Mouse (Mus musculus): ENCODE results near the gene Nsd1. TPM values are rescaled to one million over a fixed set of nuclear protein-coding genes. Genes with fewer than 3 reads are reported as not detected.

Gene Nsd1
- polyA plus RNA-seq, 1 experiment from 2014 or later = 46.3 TPM

DNA sequence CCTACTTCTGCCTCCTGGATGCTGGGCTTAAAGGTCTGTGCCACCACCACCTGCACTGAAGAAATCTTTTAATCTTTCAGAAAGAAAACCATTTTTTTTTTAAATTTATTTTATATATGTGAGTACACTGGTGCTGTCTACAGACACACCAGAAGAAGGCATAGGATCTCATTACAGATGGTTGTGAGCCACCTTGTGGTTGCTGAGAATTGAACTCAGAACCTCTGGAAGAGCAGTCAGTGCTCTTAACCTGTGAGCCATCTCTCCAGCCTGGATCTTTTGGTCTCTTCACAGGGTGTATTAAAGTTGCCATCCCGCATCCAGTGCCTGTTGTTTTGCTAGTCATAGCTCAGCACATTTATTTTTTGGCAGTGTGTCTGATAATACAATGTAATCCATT is 21.1 kb downstream of the Nsd1 start:
- 100% methylated on average over 1 of the region's 1 CpGs for WGBS
- no peaks in the 10 kb centered on the region for H3K27me3 ChIP-seq (replicated peaks; ENCODE audit: control insufficient read depth, insufficient read depth, low read length)
- no peak overlapping the region for H3K9ac ChIP-seq (ENCODE audit: low read depth, low read length)
- no peaks in the 10 kb centered on the region for H3K4me1 ChIP-seq (ENCODE audit: control insufficient read depth, insufficient read depth, low read depth, low read length)
- no peaks in the 10 kb centered on the region for H3K9me3 ChIP-seq (ENCODE audit: control insufficient read depth, low read length)
- no peak overlapping the region for H3K27ac ChIP-seq (ENCODE audit: low read depth, low read length)
- H3K4me2 ChIP-seq (ENCODE audit: low read length) = no peak overlapping the region
- peaks cover 9% of the 10 kb centered on the region for H3K36me3 ChIP-seq (ENCODE audit: control insufficient read depth, insufficient read depth, low read length)
- no peak for ATAC-seq
- H3K4me3 ChIP-seq (ENCODE audit: low read length) = no peak overlapping the region

DNA sequence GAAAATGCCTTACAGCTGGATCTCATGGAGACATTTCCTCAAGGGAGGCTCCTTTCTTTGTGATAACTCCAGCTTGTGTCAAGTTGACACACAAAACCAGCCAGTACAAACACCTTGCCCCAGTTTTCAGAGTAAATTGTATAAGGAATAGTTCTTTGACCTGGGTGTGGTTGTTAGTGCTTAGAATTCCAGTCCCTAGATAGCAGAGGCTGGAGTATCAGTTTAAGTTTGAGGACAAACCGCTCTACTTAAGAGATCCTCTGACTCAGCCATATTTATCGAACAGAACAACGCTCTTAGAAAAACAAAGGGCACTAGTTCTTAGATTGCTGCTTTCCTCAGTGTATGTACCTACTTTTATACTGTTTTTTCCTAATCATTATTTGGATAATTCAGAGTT is 33.6 kb downstream of the Nsd1 start:
- Histone ChIP-seq H3K4me3 (ENCODE audit: low read length) (no peak overlapping the region), H3K36me3 (ENCODE audit: control insufficient read depth, insufficient read depth, low read length) (peaks cover 51% of the 10 kb centered on the region), H3K4me2 (ENCODE audit: low read length) (no peak overlapping the region), H3K9ac (ENCODE audit: low read depth, low read length) (no peak overlapping the region), H3K27ac (ENCODE audit: low read depth, low read length) (no peak overlapping the region), H3K9me3 (ENCODE audit: control insufficient read depth, low read length) (no peaks in the 10 kb centered on the region), H3K4me1 (ENCODE audit: control insufficient read depth, insufficient read depth, low read depth, low read length) (no peaks in the 10 kb centered on the region), H3K27me3 (replicated peaks; ENCODE audit: control insufficient read depth, insufficient read depth, low read length) (no peaks in the 10 kb centered on the region)
- no peak for ATAC-seq
- WGBS = 91% methylated on average over 3 of the region's 3 CpGs

DNA sequence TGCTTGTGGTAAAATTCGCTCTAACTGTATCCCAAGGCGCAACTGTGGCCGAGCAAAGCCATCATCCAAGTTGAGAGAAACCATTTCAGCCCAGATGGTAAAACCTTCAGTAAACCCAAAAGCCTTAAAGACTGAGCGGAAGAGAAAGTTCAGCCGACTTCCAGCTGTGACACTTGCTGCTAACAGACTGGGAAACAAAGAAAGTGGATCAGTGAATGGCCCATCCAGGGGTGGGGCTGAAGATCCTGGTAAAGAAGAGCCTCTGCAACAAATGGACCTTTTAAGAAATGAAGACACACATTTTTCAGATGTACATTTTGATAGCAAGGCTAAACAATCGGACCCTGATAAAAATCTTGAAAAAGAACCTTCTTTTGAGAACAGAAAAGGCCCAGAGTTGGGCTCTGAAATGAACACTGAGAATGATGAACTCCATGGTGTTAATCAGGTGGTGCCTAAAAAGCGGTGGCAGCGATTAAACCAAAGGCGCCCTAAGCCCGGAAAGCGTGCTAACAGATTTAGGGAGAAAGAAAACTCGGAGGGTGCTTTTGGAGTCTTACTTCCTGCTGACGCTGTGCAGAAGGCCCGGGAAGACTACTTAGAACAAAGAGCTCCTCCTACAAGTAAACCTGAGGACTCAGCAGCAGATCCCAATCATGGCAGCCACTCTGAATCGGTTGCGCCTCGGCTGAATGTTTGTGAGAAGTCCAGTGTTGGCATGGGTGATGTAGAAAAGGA is 37.9 kb downstream of the Nsd1 start:
- H3K4me1 ChIP-seq (ENCODE audit: control insufficient read depth, insufficient read depth, low read depth, low read length) = 0 out of 2 replicates have a peak, but pooled peaks cover 3% of the 10 kb centered on the region
- no peaks in the 10 kb centered on the region for H3K9me3 ChIP-seq (ENCODE audit: control insufficient read depth, low read length)
- peaks cover 29% of the 10 kb centered on the region for H3K36me3 ChIP-seq (ENCODE audit: control insufficient read depth, insufficient read depth, low read length)
- no peak overlapping the region for H3K4me3 ChIP-seq (ENCODE audit: low read length)
- no peak overlapping the region for H3K4me2 ChIP-seq (ENCODE audit: low read length)
- no peaks in the 10 kb centered on the region for H3K27me3 ChIP-seq (replicated peaks; ENCODE audit: control insufficient read depth, insufficient read depth, low read length)
- 85% methylated on average over 17 of the region's 17 CpGs for WGBS
- H3K9ac ChIP-seq (ENCODE audit: low read depth, low read length) = no peak overlapping the region
- ATAC-seq = no peak
- H3K27ac ChIP-seq (ENCODE audit: low read depth, low read length) = no peak overlapping the region

DNA sequence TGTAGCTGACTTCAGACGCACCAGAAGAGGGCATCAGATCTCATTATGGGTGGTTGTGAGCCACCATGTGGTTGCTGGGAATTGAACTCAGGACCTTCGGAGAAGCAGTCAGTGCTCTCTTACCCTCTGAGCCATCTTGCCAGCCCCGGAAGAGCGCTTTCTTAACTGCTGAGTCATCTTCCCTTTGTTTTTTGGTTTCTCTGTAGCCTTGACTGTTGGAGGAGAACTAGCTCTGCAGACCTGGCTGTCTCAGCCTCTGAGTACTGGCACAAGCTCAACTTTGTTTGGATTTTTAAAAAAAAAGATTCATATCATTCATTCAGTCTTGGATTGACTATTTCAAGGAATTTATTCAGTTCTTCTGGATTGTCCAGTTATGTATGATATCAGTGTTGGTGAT is 39.7 kb downstream of the Nsd1 start:
- H3K4me2 ChIP-seq (ENCODE audit: low read length) = no peak overlapping the region
- 86% methylated on average over 4 of the region's 4 CpGs for WGBS
- H3K27ac ChIP-seq (ENCODE audit: low read depth, low read length) = no peak overlapping the region
- no peak for ATAC-seq
- no peaks in the 10 kb centered on the region for H3K9me3 ChIP-seq (ENCODE audit: control insufficient read depth, low read length)
- no peaks in the 10 kb centered on the region for H3K27me3 ChIP-seq (replicated peaks; ENCODE audit: control insufficient read depth, insufficient read depth, low read length)
- 0 out of 2 replicates have a peak, but pooled peaks cover 3% of the 10 kb centered on the region for H3K4me1 ChIP-seq (ENCODE audit: control insufficient read depth, insufficient read depth, low read depth, low read length)
- H3K4me3 ChIP-seq (ENCODE audit: low read length) = no peak overlapping the region
- H3K9ac ChIP-seq (ENCODE audit: low read depth, low read length) = no peak overlapping the region
- H3K36me3 ChIP-seq (ENCODE audit: control insufficient read depth, insufficient read depth, low read length) = peaks cover 26% of the 10 kb centered on the region

DNA sequence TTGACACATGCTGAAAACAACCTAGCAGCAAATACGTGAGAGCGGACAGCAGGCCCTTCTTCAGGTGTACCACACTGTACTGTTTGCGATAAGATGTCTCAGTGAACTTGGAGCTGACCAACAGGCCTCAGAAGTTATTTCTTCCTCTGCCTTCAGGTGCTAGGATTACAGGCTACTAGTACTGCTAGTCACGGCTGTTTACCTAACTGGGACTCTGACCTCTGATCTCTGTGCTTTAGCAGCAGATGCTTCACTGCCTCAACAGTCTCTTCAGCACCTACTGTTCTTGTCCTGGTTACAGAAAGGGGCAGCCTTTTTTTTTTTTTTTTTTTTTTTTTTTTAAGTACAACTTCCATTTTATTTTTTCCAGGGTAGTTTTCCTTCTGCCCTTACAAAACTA is 43.2 kb downstream of the Nsd1 start:
- Histone ChIP-seq H3K4me3 (ENCODE audit: low read length) (no peak overlapping the region), H3K27me3 (replicated peaks; ENCODE audit: control insufficient read depth, insufficient read depth, low read length) (no peaks in the 10 kb centered on the region), H3K4me1 (ENCODE audit: control insufficient read depth, insufficient read depth, low read depth, low read length) (peaks cover 3% of the 10 kb centered on the region), H3K9ac (ENCODE audit: low read depth, low read length) (no peak overlapping the region), H3K4me2 (ENCODE audit: low read length) (no peak overlapping the region), H3K36me3 (ENCODE audit: control insufficient read depth, insufficient read depth, low read length) (peaks cover 3% of the 10 kb centered on the region; the same call in 1 of the 2 replicates), H3K27ac (ENCODE audit: low read depth, low read length) (no peak overlapping the region), H3K9me3 (ENCODE audit: control insufficient read depth, low read length) (no peaks in the 10 kb centered on the region)
- WGBS = 87% methylated on average over 4 of the region's 4 CpGs
- ATAC-seq = no peak

DNA sequence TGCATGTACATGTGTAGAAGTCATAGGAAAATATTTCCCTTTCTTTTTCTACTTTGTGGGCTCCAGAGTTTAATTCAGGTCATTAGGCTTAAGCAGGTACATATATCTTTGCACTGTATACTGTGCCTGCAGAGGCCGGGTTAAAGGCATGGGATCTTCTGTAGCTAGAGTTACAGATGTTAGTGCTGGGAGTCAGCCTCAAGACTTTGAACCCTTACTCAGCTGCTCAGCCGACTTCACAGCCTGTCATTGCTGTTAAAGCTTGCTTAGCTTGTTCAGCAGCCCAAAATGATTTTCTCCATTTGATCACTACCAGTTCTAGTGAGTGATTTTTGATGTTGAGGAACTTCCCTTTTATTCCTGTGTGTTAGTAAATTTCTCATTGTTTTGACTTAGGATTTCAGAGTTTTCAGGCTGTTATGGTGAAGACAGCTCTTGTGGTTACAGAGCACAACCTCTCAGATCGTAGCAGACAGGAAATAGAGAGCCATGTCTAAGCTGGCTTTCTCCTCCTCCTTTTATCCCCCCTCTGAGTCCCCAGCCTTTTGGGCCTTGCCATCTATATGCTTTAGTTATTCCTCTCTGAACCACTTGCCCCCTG is 45.6 kb downstream of the Nsd1 start:
- H3K4me1 ChIP-seq (ENCODE audit: control insufficient read depth, insufficient read depth, low read depth, low read length) = peaks cover 3% of the 10 kb centered on the region
- H3K27me3 ChIP-seq (replicated peaks; ENCODE audit: control insufficient read depth, insufficient read depth, low read length) = no peaks in the 10 kb centered on the region
- H3K9me3 ChIP-seq (ENCODE audit: control insufficient read depth, low read length) = no peaks in the 10 kb centered on the region
- H3K27ac ChIP-seq (ENCODE audit: low read depth, low read length) = no peak overlapping the region
- no peak overlapping the region for H3K4me2 ChIP-seq (ENCODE audit: low read length)
- no peaks in the 10 kb centered on the region for H3K36me3 ChIP-seq (ENCODE audit: control insufficient read depth, insufficient read depth, low read length)
- H3K4me3 ChIP-seq (ENCODE audit: low read length) = no peak overlapping the region
- 86% methylated on average over 3 of the region's 3 CpGs for WGBS
- no peak for ATAC-seq
- no peak overlapping the region for H3K9ac ChIP-seq (ENCODE audit: low read depth, low read length)

DNA sequence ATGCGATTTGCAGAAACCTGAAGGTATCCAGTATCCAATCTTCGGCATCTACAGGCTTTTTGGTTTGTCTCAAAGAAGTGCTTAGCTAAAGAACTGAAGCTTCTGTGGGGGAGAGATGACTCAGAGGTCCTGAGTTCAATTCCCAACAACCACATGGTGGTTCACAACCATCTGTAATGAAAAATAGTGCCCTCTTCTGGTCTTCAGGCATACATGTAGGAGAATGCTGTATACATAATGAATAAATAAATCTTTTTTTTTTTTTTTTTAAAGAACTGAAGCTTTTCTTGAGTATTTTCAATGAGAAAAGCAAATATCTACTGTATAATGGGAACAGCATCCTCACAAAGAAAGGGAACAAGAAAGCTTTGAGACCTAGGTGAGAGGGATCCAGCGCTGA is 49.1 kb downstream of the Nsd1 start:
- Histone ChIP-seq H3K9ac (ENCODE audit: low read depth, low read length) (no peak overlapping the region), H3K9me3 (ENCODE audit: control insufficient read depth, low read length) (no peaks in the 10 kb centered on the region), H3K4me1 (ENCODE audit: control insufficient read depth, insufficient read depth, low read depth, low read length) (no peaks in the 10 kb centered on the region; the same call in none of the 2 replicates), H3K27ac (ENCODE audit: low read depth, low read length) (no peak overlapping the region), H3K27me3 (replicated peaks; ENCODE audit: control insufficient read depth, insufficient read depth, low read length) (no peaks in the 10 kb centered on the region), H3K4me2 (ENCODE audit: low read length) (no peak overlapping the region), H3K4me3 (ENCODE audit: low read length) (no peak overlapping the region), H3K36me3 (ENCODE audit: control insufficient read depth, insufficient read depth, low read length) (peaks cover 12% of the 10 kb centered on the region; the same call in 1 of the 2 replicates)
- no peak for ATAC-seq
- over 99% methylated on average over 3 of the region's 3 CpGs for WGBS

DNA sequence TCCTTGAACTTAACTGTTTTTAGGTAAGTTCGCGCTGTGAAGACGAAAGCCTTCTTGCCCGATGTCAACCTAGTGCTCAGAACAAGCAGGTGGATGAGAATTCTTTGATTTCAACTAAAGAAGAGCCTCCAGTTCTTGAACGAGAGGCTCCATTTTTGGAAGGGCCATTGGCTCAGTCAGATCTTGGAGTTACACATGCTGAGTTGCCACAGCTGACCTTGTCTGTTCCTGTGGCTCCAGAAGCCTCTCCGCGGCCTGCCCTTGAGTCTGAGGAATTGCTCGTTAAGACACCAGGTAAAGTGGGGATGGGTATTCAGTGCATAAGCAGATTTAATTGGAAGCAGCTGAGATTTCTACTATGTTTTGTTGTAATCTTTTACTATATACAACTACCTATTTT is 51.9 kb downstream of the Nsd1 start:
- ATAC-seq = no peak
- H3K4me1 ChIP-seq (ENCODE audit: control insufficient read depth, insufficient read depth, low read depth, low read length) = no peaks in the 10 kb centered on the region
- H3K4me3 ChIP-seq (ENCODE audit: low read length) = no peak overlapping the region
- no peak overlapping the region for H3K4me2 ChIP-seq (ENCODE audit: low read length)
- no peaks in the 10 kb centered on the region for H3K27me3 ChIP-seq (replicated peaks; ENCODE audit: control insufficient read depth, insufficient read depth, low read length)
- H3K9ac ChIP-seq (ENCODE audit: low read depth, low read length) = no peak overlapping the region
- no peak overlapping the region for H3K27ac ChIP-seq (ENCODE audit: low read depth, low read length)
- WGBS = 97% methylated on average over 8 of the region's 8 CpGs
- H3K9me3 ChIP-seq (ENCODE audit: control insufficient read depth, low read length) = no peaks in the 10 kb centered on the region; the same call in 1 of the 2 replicates
- peaks cover 20% of the 10 kb centered on the region for H3K36me3 ChIP-seq (ENCODE audit: control insufficient read depth, insufficient read depth, low read length)

DNA sequence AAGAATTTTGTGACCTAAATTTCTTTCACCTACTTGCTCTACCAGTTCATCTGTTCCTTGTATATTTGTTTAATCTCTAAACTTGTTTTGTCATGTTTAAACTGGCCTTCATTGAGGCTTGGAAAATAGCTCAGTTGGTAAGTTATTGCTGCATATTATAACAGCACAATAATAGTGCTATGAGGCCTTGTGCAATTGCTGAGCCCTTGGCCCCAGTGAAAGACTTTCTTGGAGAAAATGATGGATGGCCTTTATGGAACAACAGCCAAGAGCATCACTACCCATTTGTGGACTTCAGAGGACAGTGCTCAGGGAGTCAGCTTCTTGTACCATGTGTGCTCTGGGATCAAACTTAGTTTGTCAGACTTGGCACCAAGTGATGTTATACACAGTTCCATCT is 52.5 kb downstream of the Nsd1 start:
- Histone ChIP-seq H3K36me3 (ENCODE audit: control insufficient read depth, insufficient read depth, low read length) (peaks cover 20% of the 10 kb centered on the region), H3K27ac (ENCODE audit: low read depth, low read length) (no peak overlapping the region), H3K9ac (ENCODE audit: low read depth, low read length) (no peak overlapping the region), H3K27me3 (replicated peaks; ENCODE audit: control insufficient read depth, insufficient read depth, low read length) (no peaks in the 10 kb centered on the region), H3K4me1 (ENCODE audit: control insufficient read depth, insufficient read depth, low read depth, low read length) (no peaks in the 10 kb centered on the region), H3K4me3 (ENCODE audit: low read length) (no peak overlapping the region), H3K4me2 (ENCODE audit: low read length) (no peak overlapping the region), H3K9me3 (ENCODE audit: control insufficient read depth, low read length) (no peaks in the 10 kb centered on the region; the same call in 1 of the 2 replicates)
- no peak for ATAC-seq
